Mouse (Mus musculus) limb, embryonic 14.5 days (tissue): ENCODE data around the gene Meiob. TPM values are rescaled to one million over a fixed set of nuclear protein-coding genes. Genes with fewer than 3 reads are reported as not detected.

Experiments used
- ATAC-seq: fragments of 200-750 bp; cut with Nextera tagmentation; 2 replicates; pipeline ENCODE4 v1.8.0; 2017; ENCODE audit warnings: low read depth, moderate number of reproducible peaks, moderate TSS enrichment; ENCODE audit not compliant: low FRiP score
- DNase-seq: peaks from one replicate; pipeline ENCODE4 v3.0.0-alpha.2; 2015; ENCODE audit warnings: low spot score
- H3K27ac ChIP-seq: fragments of 300-500 bp; sonication (generic); replicated peaks from 2 replicates; pipeline ENCODE4 v1.5.1; 2014; ENCODE audit warnings: low read depth, mild to moderate bottlenecking, low read length, moderate library complexity, mixed read lengths
- H3K27me3 ChIP-seq: fragments of 300-500 bp; sonication (generic); 2 replicates; pipeline ENCODE4 v1.6.1; 2014; ENCODE audit warnings: low read length, mixed read lengths; ENCODE audit not compliant: control insufficient read depth, insufficient read depth
- H3K36me3 ChIP-seq: fragments of 300-500 bp; sonication (generic); 2 replicates; pipeline ENCODE4 v1.6.1; 2014; ENCODE audit warnings: mild to moderate bottlenecking, low read length, moderate library complexity, mixed read lengths; ENCODE audit not compliant: control insufficient read depth, insufficient read depth
- H3K4me1 ChIP-seq: fragments of 300-500 bp; sonication (generic); 2 replicates; pipeline ENCODE4 v1.6.1; 2014; ENCODE audit warnings: antibody characterized with exemption, low read length, mixed read lengths; ENCODE audit not compliant: control insufficient read depth, insufficient read depth
- H3K4me2 ChIP-seq: fragments of 300-500 bp; sonication (generic); replicated peaks from 2 replicates; pipeline ENCODE4 v1.6.1; 2014; ENCODE audit warnings: low read depth, mild to moderate bottlenecking, low read length, moderate library complexity; ENCODE audit not compliant: severe bottlenecking
- H3K4me3 ChIP-seq: fragments of 300-500 bp; sonication (generic); replicated peaks from 2 replicates; pipeline ENCODE4 v1.5.1; 2014; ENCODE audit warnings: low read length
- H3K9ac ChIP-seq: fragments of 300-500 bp; sonication (generic); 2 replicates; pipeline ENCODE4 v1.6.1; 2014; ENCODE audit warnings: mild to moderate bottlenecking, low read depth, low read length, moderate library complexity; ENCODE audit not compliant: severe bottlenecking
- H3K9me3 ChIP-seq: fragments of 300-500 bp; sonication (generic); 2 replicates; pipeline ENCODE4 v1.6.1; 2016; ENCODE audit warnings: low read length; ENCODE audit not compliant: control insufficient read depth
- POLR2A ChIP-seq: fragments of 200-500 bp; IDR thresholded peaks from 2 replicates; pipeline ENCODE4 v1.8.0; 2012; ENCODE audit warnings: inconsistent platforms, mild to moderate bottlenecking, moderate library complexity, borderline replicate concordance; ENCODE audit not compliant: insufficient read depth, insufficient read length; ENCODE audit errors: extremely low read depth
- WGBS: fragments of 180-500 bp; shearing (Covaris S2); extraction: QIAGEN DNeasy Blood & Tissue Kit; methylation state at CpG from one replicate; pipeline ENCODE4 v1.1.7; 2014; 5-methylcytosine and 5-hydroxymethylcytosine counted together
- polyA plus RNA-seq, 2 experiments: library from polyadenylated mRNA; depleted of rRNA in 1 of 2; stranded (reverse) in 1 of 2; unstranded in 1 of 2; fragments of >200 nt; fragmentation: Nextera tagmentation in 1 of 2; extraction: Ambion mirVana in 1 of 2; gene quantifications; 2 replicates each; pipeline versions ENCODE4 v1.2.1 to v1.2.3; 2012 to 2014

The Meiob gene
- polyA plus RNA-seq (2012; rRNA removed) = not detected in 2 replicates
- not detected in 2 replicates for polyA plus RNA-seq (2014; fragmentation: Nextera tagmentation; extraction: Ambion mirVana)

- Histone ChIP-seq H3K9me3 (no peaks in the 10 kb centered on the region), H3K36me3 (no peaks in the 10 kb centered on the region), H3K27ac (no peak within 1 kb of the TSS), H3K9ac (peak within 1 kb of the TSS; percentile 67), H3K4me3 (peak within 1 kb of the TSS; percentile 67), H3K4me1 (no peaks in the 10 kb centered on the region), H3K27me3 (peaks cover 12% of the 10 kb centered on the region), H3K4me2 (peak within 1 kb of the TSS; percentile 85)
- TF ChIP-seq POLR2A = no peak
- ATAC-seq (peak; percentile 93), DNase-seq (peak; percentile 74)
- 1% methylated on average over 39 of the region's 71 CpGs for WGBS
Measured at GRCm38 (mm10) chr17:24803952-24804951, at the start of gene Meiob. TSS of gene Meiob (plus strand) at chr17:24804289.

DNA sequence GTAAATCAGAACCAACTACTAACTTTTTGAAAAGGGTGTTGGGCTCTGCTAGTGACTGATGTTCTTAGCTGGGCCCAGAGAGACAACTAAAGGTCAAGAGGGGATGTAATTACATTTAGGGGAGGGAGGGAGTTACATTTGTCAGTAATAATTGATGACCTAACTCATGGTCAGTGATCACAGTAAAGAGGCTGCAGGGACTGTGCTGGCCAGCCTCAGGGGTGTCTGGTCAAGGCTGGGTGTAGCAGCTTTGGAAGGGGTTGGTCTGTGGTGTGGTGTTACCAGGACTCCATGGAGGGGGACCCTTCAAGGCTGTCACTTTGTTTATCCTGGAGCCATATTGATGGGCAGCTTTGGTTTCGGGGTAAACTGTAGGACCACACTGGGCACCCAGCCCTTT, 46.7 kb upstream of the Meiob start:
- no peaks in the 10 kb centered on the region for H3K9me3 ChIP-seq

GRCm38 (mm10) chr17:24761121-24761520, 43.0 kb upstream of the Meiob start:
- TF ChIP-seq POLR2A = no peak
- WGBS = 16% methylated on average over 5 of the region's 5 CpGs
- Histone ChIP-seq H3K4me1 (peaks cover 11% of the 10 kb centered on the region; the same call in 1 of the 2 replicates), H3K4me2 (no peak overlapping the region), H3K9me3 (no peaks in the 10 kb centered on the region), H3K27me3 (no peaks in the 10 kb centered on the region), H3K9ac (no peak overlapping the region), H3K27ac (0 out of 2 replicates have a peak overlapping the region, but pooled peaks have one; percentile 20), H3K36me3 (no peaks in the 10 kb centered on the region), H3K4me3 (no peak overlapping the region)
- DNase-seq (peak; percentile 38), ATAC-seq (0 out of 2 replicates have a peak, but pooled peaks have one; percentile 30)

More for the DNA sequence above, 46.7 kb upstream of the Meiob start:
- Histone ChIP-seq H3K36me3 (no peaks in the 10 kb centered on the region), H3K4me1 (peaks cover 19% of the 10 kb centered on the region), H3K27ac (no peak overlapping the region), H3K9ac (no peak overlapping the region), H3K4me3 (no peak overlapping the region), H3K4me2 (no peak overlapping the region), H3K27me3 (peaks cover 33% of the 10 kb centered on the region)
- TF ChIP-seq POLR2A = no peak
- 92% methylated on average over 1 of the region's 1 CpGs for WGBS
- DNase-seq = no peak
- ATAC-seq = no peak

- no peak overlapping the region for H3K4me3 ChIP-seq
- TF ChIP-seq POLR2A = no peak
- H3K27ac ChIP-seq = no peak overlapping the region
- peaks cover 12% of the 10 kb centered on the region; the same call in 1 of the 2 replicates for H3K4me1 ChIP-seq
- no peak overlapping the region for H3K9ac ChIP-seq
- no peaks in the 10 kb centered on the region for H3K27me3 ChIP-seq
- H3K4me2 ChIP-seq = no peak overlapping the region
- WGBS = 48% methylated on average over 22 of the region's 22 CpGs
- H3K9me3 ChIP-seq = no peaks in the 10 kb centered on the region
- H3K36me3 ChIP-seq = no peaks in the 10 kb centered on the region
- no peak for ATAC-seq
- no peak for DNase-seq
Measured at GRCm38 (mm10) chr17:24765016-24765905, 38.8 kb upstream of the Meiob start.
